Mouse (Mus musculus): ENCODE results near the gene Hapln1.
A peak's percentile ranks its signal among the peaks of the same experiment; 100 is the strongest.

Gene Hapln1

DNA sequence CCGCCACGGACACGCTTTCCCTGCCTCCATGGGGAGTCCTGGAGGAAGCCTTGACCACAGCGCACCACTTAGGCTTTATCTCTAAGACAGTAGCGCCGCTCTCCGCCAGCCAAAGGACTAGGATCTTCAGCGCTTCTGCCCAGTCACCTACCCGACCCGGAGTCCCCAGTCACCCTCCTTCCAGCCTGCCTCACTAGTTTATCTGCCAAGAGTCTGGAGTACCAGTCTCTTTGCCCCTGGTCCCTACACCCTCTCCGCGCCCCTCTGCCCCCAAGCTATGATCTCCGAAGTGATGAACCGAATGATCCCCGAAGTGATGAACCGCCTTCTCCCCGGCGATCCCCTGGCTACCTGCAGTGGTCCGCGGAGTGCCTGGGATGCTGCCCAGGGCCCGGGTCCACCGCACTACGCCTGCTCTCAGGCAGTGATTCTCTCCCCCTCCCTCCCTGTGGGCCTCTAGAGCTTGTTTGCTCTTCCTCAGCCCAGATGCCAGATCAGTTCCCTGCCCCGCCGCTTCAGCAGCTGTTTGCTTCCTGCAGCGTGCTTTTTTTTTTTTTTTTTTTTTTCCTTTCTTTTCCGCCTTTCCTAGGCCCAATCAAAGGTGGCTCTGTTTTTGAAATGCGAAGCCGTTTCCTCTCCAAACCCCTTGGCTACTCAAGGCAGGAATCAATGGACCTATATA lies at the start of gene Hapln1:
Hapln1 (plus strand) TSS at position 592 of the 682 bp plus-strand sequence.
- DNase-seq (ENCODE audit: low read depth, low spot score): peak; percentile 36

DNA sequence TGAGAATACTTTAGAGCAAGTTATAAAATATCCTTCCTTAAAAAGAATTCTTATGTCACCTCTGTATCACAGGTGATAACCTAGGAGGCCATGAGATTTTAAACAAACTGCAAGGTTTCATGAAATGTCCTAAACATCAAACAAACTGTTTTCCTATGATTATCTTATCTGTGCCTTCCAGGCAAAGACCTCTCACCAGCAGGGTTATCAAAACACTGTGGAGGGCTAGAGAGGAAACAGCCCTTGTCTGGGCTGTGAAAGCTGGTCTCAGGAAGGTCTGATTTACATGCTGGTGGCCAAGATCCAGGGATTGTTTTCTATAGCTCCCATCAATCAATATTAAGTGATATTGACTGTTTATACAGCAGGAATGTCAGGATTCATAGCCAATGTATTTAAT lies 46.4 kb upstream of the Hapln1 start:
- no peak for DNase-seq (ENCODE audit: low read depth, low spot score)

GRCm38 (mm10) chr13:89493678-89494077 lies 45.9 kb upstream of the Hapln1 start:
- peak; percentile 26 for DNase-seq (ENCODE audit: low read depth, low spot score)

DNA sequence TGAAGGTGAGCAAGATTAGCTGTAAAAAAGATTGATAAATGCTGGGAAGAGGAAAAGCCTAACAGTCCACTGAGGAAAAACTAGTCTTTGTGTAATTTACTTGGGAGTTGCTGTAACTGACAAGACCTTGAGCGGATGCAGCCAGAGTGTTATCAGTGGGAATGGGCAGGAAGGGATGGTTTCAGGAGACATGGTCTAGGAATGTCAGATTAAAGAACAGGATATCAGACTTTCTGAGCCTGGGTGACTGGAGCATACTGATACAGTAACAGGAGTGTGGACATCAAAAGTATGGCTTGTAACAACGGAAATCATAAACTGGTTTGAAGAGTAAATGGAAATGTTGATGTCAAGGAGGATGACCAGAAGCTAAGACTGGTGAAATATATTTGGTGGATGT lies 43.0 kb upstream of the Hapln1 start:
- DNase-seq (ENCODE audit: low read depth, low spot score): no peak

- peak; percentile 5 for DNase-seq (ENCODE audit: low read depth, low spot score)
Measured at GRCm38 (mm10) chr13:89499419-89499818, 40.2 kb upstream of the Hapln1 start.

- DNase-seq (ENCODE audit: low read depth, low spot score): peak; percentile 30
Measured at GRCm38 (mm10) chr13:89521507-89521908, 18.1 kb upstream of the Hapln1 start.

DNA sequence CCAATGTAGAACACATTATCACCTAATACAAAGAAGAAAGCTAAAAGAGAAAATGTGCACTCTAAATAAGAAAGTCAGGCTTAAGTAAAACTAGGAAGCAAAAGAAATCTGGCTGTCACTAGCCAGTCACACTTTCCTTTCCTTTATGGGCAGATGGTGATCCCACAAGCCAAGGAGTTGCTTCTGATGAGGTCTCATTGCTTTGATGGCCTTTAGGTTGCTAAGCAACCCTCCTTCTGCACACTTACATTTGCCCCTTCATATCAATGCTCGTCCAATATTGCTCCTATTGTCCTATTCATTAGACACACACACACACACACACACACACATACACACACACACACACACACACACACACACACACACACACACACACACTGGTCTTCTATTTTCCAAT lies 10.9 kb upstream of the Hapln1 start:
- peak; percentile 7 for DNase-seq (ENCODE audit: low read depth, low spot score)

DNA sequence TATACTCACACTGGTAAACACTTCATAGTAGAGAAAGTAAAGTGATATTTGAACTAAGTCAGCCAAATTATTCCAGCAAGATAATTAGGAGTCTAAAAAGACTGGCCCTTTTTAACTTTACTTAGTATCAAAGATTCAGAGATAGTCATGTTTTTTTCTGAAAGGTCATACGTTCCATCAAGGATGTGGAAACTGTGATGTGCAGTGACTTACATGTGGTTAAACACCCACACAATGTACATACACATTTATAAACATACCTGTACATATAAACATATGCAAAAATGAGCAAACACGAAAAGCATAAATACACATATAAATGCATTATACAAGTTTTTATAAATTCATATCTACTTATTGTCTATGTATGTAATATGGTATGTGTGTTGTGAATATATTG lies 9.2 kb upstream of the Hapln1 start:
- peak; percentile 34 for DNase-seq (ENCODE audit: low read depth, low spot score)

DNA sequence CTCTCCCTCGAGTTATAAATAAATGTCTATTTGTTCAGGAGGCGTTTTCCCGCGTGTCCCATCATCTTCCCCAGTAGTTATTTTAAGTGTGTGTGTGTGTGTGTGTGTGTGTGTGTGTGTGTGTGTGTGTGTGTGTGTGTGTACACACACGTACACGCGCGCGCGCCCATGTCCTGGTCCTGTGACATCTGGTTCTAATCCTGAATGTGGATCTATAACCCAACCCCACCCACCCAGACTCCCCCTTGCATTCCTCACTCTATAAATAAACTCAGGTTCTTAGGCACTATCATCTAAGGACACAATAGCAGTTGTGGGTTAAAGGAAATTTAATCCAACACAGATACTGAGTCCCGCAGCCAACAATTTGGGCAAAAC lies 280 bp downstream of the Hapln1 start:
- DNase-seq (ENCODE audit: low read depth, low spot score): no peak

GRCm38 (mm10) chr13:89540301-89540982 lies 846 bp downstream of the Hapln1 start:
- DNase-seq (ENCODE audit: low read depth, low spot score): no peak

DNA sequence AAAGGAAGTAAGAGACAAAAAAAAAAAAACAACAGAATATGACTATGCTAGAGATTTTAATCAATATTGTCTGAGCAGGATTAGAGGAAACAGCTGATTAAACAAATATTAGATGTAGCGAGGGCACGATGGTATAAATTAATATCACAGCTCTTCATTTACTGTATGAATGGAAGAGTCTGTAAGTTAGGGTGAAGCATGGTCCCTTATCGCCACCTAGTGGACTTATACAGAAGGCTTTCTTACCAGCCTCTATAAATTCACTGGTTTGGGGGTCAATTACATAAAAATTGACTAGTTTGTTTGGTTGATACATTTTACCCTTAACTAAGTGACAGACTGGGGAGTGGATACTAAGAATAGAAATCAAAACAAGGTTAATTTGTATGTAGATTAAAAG lies 3.4 kb downstream of the Hapln1 start:
- peak; percentile 85 for DNase-seq (ENCODE audit: low read depth, low spot score)

DNA sequence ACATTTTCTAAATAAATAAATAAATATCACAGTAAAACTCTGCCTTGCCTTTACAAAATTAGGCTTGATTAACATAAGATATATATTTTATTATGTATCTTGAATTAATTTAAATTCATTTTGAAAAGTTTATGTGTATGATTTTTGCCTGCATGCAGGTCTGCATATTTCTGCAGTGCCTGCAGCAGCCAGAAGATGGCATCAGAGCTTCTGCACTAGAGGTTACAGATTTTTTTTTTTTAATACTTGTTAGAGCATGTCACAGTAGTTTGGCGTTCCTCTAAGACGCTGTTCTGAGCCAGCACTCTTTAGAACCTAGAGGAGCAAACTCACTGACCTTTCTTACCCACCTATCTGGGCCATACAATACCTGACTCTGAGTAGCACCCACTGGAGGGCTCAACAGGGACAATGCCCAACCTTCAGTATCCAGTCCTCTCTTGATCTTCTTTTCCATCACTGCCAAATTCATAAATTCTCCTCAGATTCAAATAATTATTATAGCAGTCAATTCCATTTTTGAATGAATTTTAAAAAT lies 8.7 kb downstream of the Hapln1 start:
- peak; percentile 56 for DNase-seq (ENCODE audit: low read depth, low spot score)

- DNase-seq (ENCODE audit: low read depth, low spot score): no peak
Measured at GRCm38 (mm10) chr13:89549507-89549906, 9.9 kb downstream of the Hapln1 start.

- peak; percentile 52 for DNase-seq (ENCODE audit: low read depth, low spot score)
Measured at GRCm38 (mm10) chr13:89551502-89551901, 11.9 kb downstream of the Hapln1 start.

DNA sequence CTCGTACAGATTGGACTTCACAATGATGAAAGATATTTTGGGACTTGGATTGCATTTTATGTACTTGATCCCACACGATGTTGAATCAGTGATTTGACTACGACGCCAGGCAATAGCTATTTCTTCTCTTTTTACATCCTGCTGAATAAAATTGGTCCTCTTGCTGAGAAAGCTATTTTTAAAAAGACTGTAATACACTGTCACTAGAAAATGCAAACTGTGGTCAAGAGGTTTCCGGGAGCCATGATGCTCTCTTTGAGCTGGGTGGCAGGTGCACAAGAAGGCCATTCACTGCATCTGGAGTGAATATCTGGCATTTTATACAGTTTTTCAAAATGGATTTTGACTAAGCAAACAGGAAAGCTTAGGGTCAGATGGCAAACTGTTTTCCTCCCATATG lies 24.9 kb downstream of the Hapln1 start:
- DNase-seq (ENCODE audit: low read depth, low spot score): no peak

DNA sequence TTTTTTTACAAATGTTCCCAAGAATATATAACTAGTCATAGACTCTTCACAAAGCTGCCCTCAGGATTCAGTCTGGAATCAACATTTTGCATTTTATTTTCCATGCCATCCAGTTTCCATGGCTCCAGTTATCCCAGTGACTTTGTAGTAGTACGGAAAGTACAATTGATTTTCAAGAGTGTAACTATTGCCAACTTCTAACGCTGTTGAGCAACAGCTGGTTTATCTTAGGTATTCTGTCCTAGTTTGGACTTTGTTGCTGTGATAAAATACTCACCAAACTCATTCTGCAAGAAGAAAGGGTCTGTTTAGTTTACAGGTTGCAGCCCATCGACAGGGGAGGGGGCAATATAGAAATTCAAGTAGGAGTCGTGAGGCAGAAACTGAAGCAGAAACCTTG lies 26.7 kb downstream of the Hapln1 start:
- no peak for DNase-seq (ENCODE audit: low read depth, low spot score)

DNA sequence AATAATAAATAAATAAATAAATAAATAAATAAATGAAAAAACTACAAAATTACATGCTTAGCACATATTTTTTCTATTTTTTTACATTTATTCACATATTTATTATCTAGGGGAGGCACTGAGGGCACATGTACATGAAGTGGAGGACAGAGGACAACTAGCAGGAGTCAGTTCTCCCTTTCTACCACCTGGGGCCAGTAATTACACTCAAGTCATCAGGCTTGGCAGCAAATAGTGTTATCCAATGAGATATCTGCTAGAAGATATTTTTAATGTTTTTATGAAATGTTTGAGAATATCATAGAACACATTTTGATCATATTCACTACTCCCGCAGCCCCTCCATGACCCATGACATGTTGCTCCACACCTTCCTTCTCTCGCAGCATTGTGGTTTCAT lies 39.5 kb downstream of the Hapln1 start:
- DNase-seq (ENCODE audit: low read depth, low spot score): no peak

DNA sequence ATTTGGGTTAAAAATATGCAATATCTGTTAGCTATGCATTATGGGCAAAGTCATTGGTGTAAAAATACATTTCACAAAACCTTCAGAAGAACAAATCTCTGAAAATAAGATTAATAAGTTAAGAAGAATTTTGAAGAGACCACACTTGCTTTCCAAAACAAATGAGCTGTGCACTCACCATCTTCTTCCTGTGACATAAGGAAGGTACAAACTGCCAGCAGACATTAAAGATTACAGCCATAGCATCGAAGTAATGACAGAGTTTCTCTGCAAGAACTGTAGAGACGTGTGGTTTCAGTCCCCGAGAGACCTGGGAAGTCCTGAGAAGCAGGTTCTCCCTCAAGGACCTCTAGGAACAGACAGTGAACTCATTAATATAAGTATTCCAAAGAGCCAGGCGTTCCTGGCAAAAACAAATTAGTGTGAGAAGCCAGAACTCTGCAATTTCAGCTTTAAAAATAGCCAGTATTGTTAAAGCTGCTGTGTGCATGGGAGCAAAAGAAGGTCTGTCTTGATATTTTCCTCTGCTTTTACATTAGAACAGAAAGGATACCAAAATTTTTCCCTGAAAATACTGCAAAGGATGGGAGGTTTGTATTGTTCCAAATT lies 43.6 kb downstream of the Hapln1 start:
- no peak for DNase-seq (ENCODE audit: low read depth, low spot score)

- DNase-seq (ENCODE audit: low read depth, low spot score): no peak
Measured at GRCm38 (mm10) chr13:89583747-89584738, 44.4 kb downstream of the Hapln1 start.

DNA sequence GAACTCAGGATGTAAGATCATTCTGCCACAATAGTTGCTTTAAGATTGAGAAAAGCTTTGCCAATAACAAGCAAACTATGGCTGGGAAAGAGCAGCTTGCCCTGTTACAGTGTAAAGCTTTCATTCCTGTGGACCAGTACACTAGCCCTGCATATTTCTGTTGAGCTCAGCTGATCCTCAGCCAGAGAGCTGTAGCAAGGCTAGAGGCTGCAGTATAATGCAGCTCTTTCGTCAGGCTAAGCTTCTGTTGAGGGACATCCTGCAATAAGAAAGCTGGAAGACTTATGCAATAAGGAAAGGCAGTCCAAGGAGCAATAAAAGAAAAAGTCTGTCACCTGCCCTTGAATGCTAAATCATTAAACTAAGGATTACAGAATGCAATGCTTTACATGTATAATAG lies 45.5 kb downstream of the Hapln1 start:
- DNase-seq (ENCODE audit: low read depth, low spot score): no peak

DNA sequence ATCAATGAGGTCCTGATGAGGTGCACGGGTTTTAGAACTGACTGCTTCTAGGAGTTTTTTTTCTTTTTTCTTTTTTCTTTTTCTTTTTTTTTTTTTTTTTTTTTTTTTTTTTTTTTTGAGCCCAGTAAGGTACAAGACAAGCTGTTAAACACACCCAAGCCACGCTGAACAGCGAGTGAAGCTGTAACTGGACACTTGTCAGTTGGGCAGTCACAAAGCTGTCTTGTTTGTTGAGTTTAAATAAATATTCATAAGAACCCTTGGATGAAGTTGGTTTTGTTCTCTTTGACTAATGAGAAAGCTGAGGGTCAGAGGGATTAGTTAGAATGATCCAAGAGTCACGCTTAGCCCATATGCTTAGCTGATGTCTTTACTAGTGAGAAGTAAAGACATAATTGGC lies 55.5 kb downstream of the Hapln1 start:
- DNase-seq (ENCODE audit: low read depth, low spot score): no peak

DNA sequence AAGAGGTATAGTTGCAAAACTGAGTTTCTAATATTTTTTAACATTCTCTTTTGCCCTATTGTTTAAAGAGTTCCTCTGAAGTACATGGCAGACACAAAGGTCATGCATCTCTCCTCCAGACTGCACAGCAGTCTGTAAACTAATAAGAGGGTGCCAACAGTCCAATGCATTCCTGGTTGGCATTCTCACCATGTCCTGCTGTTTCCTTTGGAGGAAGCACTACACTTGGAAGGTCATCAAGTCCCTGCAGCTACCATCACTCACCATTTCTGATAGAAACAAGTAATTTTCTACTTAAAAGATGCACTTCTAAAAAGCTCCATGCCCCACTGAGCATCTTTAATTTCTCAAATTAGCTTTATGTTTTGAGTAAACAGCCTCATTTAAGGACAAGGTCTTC lies 57.8 kb downstream of the Hapln1 start:
- no peak for DNase-seq (ENCODE audit: low read depth, low spot score)

All from CD4-positive, CD25-positive, alpha-beta regulatory T cell, adult 2 months (primary cell).